Mouse (Mus musculus): ENCODE measurements at regions not wholly inside any gene's neighbourhood (a gene's known extent, or its start where the extent isn't known, plus 50 kb on each side); places are given as distances from the start of the nearest gene placed in this dataset.

DNA sequence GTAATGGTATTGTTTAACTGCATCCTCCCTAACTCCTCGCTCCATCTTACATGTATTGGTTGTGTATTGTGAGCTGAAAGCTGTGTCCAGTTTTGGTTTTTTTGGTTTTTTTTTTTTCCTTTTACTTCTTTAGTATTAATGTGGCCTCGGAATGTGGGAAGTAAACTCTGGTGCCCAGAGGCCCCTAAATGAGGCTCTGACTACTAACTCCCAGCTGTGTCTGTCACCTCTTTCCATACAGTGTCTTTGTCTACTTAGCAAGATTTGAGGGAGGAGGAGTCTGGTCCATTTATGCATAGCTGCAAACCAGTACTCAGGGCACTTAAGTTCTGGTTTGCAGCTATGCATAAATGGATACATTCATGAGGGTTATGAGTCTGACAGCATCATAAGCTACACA, 181.9 kb downstream of the Hlx start:
- Histone ChIP-seq H3K4me1 (no peaks in the 10 kb centered on the region), H3K36me3 (ENCODE audit: poor library complexity, severe bottlenecking) (no peaks in the 10 kb centered on the region), H3K27ac (no peak overlapping the region), H3K4me3 (no peak overlapping the region), H3K4me2 (no peak overlapping the region), H3K27me3 (no peaks in the 10 kb centered on the region), H3K9me3 (replicated peaks) (no peaks in the 10 kb centered on the region), H3K9ac (no peak overlapping the region)
- 88% methylated on average over 2 of the region's 2 CpGs for WGBS
- no peak for ATAC-seq

DNA sequence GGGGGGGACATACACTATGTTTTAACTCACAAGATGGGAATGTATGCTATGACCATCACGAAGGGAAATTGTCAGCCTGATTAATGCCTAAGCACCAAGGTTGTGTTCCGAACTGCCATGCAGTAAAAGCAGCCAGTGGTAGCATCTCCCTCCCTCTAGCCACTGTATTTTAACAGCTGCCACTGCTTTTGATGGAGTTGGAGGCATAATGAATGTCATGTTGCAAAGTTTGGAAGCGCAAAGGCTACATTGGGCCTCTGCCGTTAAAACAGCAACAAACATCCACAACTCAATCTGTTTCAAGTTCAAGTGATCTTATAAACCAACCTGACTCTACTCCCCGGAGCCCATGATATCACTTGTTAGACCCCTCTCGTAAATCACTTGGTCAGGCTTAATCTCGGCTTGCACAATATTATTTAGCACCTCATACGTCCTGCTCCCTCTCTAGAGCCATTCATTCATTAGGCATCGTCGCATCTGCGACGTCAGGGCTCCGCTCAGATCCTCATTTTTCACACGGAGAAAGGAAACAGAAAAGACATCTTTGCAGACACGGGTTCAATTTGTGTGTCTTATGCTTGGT, 184.7 kb downstream of the Hlx start:
- no peaks in the 10 kb centered on the region for H3K36me3 ChIP-seq (ENCODE audit: poor library complexity, severe bottlenecking)
- 90% methylated on average over 15 of the region's 15 CpGs for WGBS
- H3K4me1 ChIP-seq = no peaks in the 10 kb centered on the region
- H3K4me3 ChIP-seq = no peak overlapping the region
- H3K9me3 ChIP-seq (replicated peaks) = no peaks in the 10 kb centered on the region
- no peak overlapping the region for H3K27ac ChIP-seq
- no peak for ATAC-seq
- no peak overlapping the region for H3K9ac ChIP-seq
- H3K4me2 ChIP-seq = no peak overlapping the region
- H3K27me3 ChIP-seq = no peaks in the 10 kb centered on the region

- ATAC-seq = no peak
- no peaks in the 10 kb centered on the region for H3K4me1 ChIP-seq
- H3K4me3 ChIP-seq = no peak overlapping the region
- H3K9me3 ChIP-seq (replicated peaks) = no peaks in the 10 kb centered on the region
- H3K27me3 ChIP-seq = no peaks in the 10 kb centered on the region
- no peak overlapping the region for H3K27ac ChIP-seq
- no peak overlapping the region for H3K9ac ChIP-seq
- no peaks in the 10 kb centered on the region for H3K36me3 ChIP-seq (ENCODE audit: poor library complexity, severe bottlenecking)
- no peak overlapping the region for H3K4me2 ChIP-seq
- WGBS = 92% methylated on average over 5 of the region's 5 CpGs
Observed at GRCm38 (mm10) chr1:184546140-184546661, 186.2 kb downstream of the Hlx start.

DNA sequence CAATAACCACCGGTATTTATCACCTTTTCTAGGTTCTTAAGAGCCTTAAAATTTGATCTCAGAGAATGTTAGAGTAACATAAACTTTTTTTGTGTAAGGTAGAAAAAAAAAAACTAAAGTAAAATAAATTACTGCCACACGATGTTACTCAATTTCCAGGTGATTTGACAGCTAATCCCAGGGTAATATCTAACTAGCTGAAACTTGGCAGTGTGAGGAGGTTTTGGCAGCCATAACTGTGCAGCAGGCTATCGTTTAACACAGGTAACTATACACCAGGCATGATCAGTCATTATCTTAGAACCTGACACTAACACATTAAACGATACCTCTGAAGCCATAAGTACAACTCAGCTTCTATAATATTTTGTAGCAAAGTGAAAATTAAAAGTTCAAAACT, 187.3 kb downstream of the Hlx start:
- ATAC-seq = no peak
- no peaks in the 10 kb centered on the region for H3K9me3 ChIP-seq (replicated peaks)

GRCm38 (mm10) chr1:184542321-184543115, 189.9 kb downstream of the Hlx start:
- Histone ChIP-seq H3K9ac (no peak overlapping the region), H3K4me1 (no peaks in the 10 kb centered on the region), H3K4me3 (no peak overlapping the region), H3K4me2 (no peak overlapping the region), H3K27ac (no peak overlapping the region), H3K36me3 (ENCODE audit: poor library complexity, severe bottlenecking) (no peaks in the 10 kb centered on the region), H3K27me3 (no peaks in the 10 kb centered on the region), H3K9me3 (replicated peaks) (no peaks in the 10 kb centered on the region)
- ATAC-seq = no peak
- 86% methylated on average over 11 of the region's 11 CpGs for WGBS

More for the DNA sequence above, 187.3 kb downstream of the Hlx start:
- Histone ChIP-seq H3K27me3 (no peaks in the 10 kb centered on the region), H3K4me1 (no peaks in the 10 kb centered on the region), H3K36me3 (ENCODE audit: poor library complexity, severe bottlenecking) (no peaks in the 10 kb centered on the region), H3K27ac (no peak overlapping the region), H3K9ac (no peak overlapping the region), H3K4me2 (no peak overlapping the region), H3K4me3 (no peak overlapping the region)
- WGBS = 79% methylated on average over 4 of the region's 4 CpGs

GRCm38 (mm10) chr1:184539818-184540217, 192.6 kb downstream of the Hlx start:
- Histone ChIP-seq H3K27ac (no peak overlapping the region), H3K9me3 (replicated peaks) (no peaks in the 10 kb centered on the region), H3K4me1 (no peaks in the 10 kb centered on the region), H3K27me3 (no peaks in the 10 kb centered on the region), H3K4me2 (no peak overlapping the region), H3K9ac (no peak overlapping the region), H3K4me3 (no peak overlapping the region), H3K36me3 (ENCODE audit: poor library complexity, severe bottlenecking) (no peaks in the 10 kb centered on the region)
- WGBS = 82% methylated on average over 7 of the region's 7 CpGs
- ATAC-seq = no peak

DNA sequence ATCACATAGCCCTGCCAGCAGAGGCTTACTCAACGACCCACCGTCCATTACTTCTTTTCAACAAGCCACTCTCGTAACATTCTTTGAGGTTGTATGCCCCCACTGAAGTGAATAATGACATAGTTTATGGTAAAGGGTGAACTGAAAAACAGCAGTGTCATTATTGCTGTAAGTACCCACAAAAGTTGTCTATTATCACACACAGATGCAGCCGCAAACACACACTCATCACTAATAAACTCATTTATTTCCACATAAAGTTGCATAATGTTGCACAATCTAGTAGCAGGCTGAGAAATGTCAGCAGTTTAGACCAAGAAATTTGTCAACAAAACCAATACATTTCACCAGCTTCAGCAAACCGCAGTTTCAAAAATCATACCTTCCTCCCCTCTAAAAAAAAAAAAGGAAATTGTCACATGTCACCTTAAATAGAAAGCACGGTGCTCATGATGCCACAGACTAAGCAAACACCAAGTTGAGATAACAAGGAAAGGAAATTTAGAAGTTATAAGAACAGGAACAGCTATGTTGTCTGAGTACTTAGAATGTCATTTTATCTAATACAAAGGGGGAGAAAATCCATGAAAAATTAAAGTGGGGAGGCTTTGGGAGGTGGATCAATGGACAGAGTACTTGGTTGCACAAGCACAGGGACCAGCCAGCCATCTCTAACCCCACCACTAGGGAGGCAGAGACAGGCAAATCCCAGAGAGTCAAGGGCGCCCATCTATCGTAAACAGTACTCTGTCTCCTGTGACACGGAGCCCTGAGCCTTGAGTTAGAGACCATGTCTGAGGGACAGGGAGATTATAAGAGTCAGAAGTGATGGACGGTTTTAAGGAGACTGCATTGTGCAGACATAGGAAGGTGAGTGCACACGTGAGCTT, 195.9 kb downstream of the Hlx start:
- no peak overlapping the region for H3K4me3 ChIP-seq
- no peak overlapping the region for H3K27ac ChIP-seq
- no peak overlapping the region for H3K9ac ChIP-seq
- no peaks in the 10 kb centered on the region for H3K9me3 ChIP-seq (replicated peaks)
- no peaks in the 10 kb centered on the region for H3K4me1 ChIP-seq
- no peak for ATAC-seq
- H3K27me3 ChIP-seq = no peaks in the 10 kb centered on the region
- H3K36me3 ChIP-seq (ENCODE audit: poor library complexity, severe bottlenecking) = no peaks in the 10 kb centered on the region
- 88% methylated on average over 11 of the region's 11 CpGs for WGBS
- no peak overlapping the region for H3K4me2 ChIP-seq

DNA sequence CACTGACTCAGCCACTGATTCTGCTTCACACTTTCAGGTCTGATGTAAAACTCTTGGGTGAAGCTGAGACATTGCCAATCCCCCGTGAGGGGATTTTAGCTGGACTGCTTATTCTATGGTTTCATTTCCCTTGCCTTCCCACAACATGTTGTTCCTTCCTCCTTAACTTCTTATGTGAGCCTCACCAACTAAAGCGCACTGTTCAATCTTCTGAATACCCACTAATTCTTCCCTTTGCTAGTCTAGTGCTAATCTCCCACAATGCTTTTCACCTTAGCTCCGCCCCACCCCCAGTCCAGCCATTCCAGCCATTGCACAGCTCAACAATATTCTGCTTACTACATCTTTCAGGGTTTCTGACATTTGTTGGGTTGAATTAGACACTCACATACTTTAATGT, 196.7 kb downstream of the Hlx start:
- 94% methylated on average over 3 of the region's 3 CpGs for WGBS
- Histone ChIP-seq H3K36me3 (ENCODE audit: poor library complexity, severe bottlenecking) (no peaks in the 10 kb centered on the region), H3K27ac (no peak overlapping the region), H3K9ac (no peak overlapping the region), H3K4me2 (no peak overlapping the region), H3K9me3 (replicated peaks) (no peaks in the 10 kb centered on the region), H3K27me3 (no peaks in the 10 kb centered on the region), H3K4me3 (no peak overlapping the region), H3K4me1 (no peaks in the 10 kb centered on the region)
- no peak for ATAC-seq

GRCm38 (mm10) chr1:184534511-184534910, 197.9 kb downstream of the Hlx start:
- H3K4me2 ChIP-seq = no peak overlapping the region
- H3K27me3 ChIP-seq = no peaks in the 10 kb centered on the region
- no peak overlapping the region for H3K4me3 ChIP-seq
- no peak overlapping the region for H3K9ac ChIP-seq
- no peaks in the 10 kb centered on the region for H3K36me3 ChIP-seq (ENCODE audit: poor library complexity, severe bottlenecking)
- H3K9me3 ChIP-seq (replicated peaks) = no peaks in the 10 kb centered on the region
- ATAC-seq = no peak
- H3K4me1 ChIP-seq = no peaks in the 10 kb centered on the region
- H3K27ac ChIP-seq = no peak overlapping the region
- 90% methylated on average over 4 of the region's 4 CpGs for whole genome bisulfite sequencing

DNA sequence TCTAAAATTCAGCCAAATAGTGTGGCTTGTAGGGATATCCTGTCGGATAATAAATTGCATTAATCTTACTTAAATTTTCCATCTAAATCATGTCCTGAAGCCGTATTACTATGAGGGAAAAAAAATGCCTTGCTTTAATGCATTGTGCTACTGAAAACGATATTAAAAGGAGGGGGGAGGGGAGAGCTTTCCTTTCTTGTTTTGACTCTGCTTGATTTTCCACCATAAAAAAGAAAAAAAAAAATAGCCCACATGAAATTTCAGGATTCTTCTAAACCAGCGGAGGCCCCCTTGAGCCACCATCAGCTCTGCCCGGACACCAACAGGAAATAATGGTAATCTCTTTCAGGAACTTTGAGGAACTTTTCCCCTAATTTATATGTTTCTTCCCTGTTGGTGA, 198.5 kb downstream of the Hlx start:
- no peaks in the 10 kb centered on the region for H3K9me3 ChIP-seq (replicated peaks)
- no peaks in the 10 kb centered on the region for H3K4me1 ChIP-seq
- no peak overlapping the region for H3K27ac ChIP-seq
- H3K4me3 ChIP-seq = no peak overlapping the region
- H3K27me3 ChIP-seq = no peaks in the 10 kb centered on the region
- no peak for ATAC-seq
- 79% methylated on average over 5 of the region's 5 CpGs for WGBS
- no peak overlapping the region for H3K9ac ChIP-seq
- H3K4me2 ChIP-seq = no peak overlapping the region
- no peaks in the 10 kb centered on the region for H3K36me3 ChIP-seq (ENCODE audit: poor library complexity, severe bottlenecking)

DNA sequence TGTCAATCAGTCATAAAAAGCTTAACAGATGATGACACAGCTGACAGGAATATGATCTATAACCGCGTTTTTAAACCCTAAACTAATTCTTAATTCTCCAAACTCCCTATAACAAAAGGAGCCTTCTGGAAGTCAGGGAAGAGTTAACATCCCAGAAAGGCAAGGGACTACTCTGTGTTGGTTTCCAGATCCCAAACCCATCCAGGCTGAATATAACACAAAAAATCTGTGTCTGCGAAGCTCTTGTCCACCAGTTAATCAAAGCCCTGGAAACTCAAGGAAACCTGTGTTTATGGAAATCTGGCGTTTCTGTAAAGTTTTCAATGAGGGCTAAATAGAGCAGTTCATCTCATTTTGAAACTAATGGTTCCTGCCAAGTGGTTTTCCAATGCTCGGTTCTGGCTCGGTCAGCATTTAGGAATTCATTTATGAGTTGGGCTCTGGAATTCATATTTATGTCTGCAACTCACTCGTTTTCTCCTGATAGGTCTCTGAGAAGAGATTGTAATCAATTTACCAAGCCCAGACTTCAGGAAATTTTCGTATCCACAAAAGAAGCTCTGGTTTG, 199.8 kb downstream of the Hlx start:
- Histone ChIP-seq H3K36me3 (ENCODE audit: poor library complexity, severe bottlenecking) (no peaks in the 10 kb centered on the region), H3K4me1 (no peaks in the 10 kb centered on the region), H3K27me3 (no peaks in the 10 kb centered on the region), H3K9me3 (replicated peaks) (no peaks in the 10 kb centered on the region), H3K4me2 (no peak overlapping the region), H3K27ac (no peak overlapping the region), H3K9ac (no peak overlapping the region), H3K4me3 (no peak overlapping the region)
- 87% methylated on average over 8 of the region's 8 CpGs for whole genome bisulfite sequencing
- ATAC-seq = no peak

All from forebrain, embryonic 13.5 days (tissue).